Mouse (Mus musculus): ENCODE data around the gene Slc16a5.

GRCm38 (mm10) chr11:115441417-115441816 is 20.9 kb upstream of the Slc16a5 start:
- TF ChIP-seq CTCF (conservative IDR thresholded peaks at IDR 0.05; ENCODE audit: insufficient read depth, insufficient read length, low read depth, low read length) (no peak), POLR2A (IDR thresholded peaks at IDR 0.05; ENCODE audit: low read depth, low read length) (no peak)
